Mouse (Mus musculus) heart, adult 8-10 months (tissue): Measurements from ENCODE around the gene Olfr1367. TPM values are rescaled to one million over a fixed set of nuclear protein-coding genes. Genes with fewer than 3 reads are reported as not detected.

Source experiments
- DNase-seq: peaks from one replicate; pipeline ENCODE4 v3.0.0; 2022; ENCODE audit warnings: low spot score
- total RNA-seq, 4 experiments: library from RNA; stranded (reverse); gene quantifications; 2 replicates each; pipeline ENCODE4 v1.2.4; 2022

Olfr1367 gene
- total RNA-seq, result not detected

- no peak for DNase-seq
Observed at GRCm38 (mm10) chr13:21346610-21347009, at the start of gene Olfr1367. Gene Olfr1367 (plus strand): TSS chr13:21346910.

- no peak for DNase-seq
Observed at GRCm38 (mm10) chr13:21298557-21298956, 48.2 kb upstream of the Olfr1367 start.

GRCm38 (mm10) chr13:21304483-21305066 is 42.1 kb upstream of the Olfr1367 start:
- DNase-seq, result no peak

- DNase-seq, result no peak
Observed at GRCm38 (mm10) chr13:21309788-21310187, 36.9 kb upstream of the Olfr1367 start.

- DNase-seq, result no peak
Observed at GRCm38 (mm10) chr13:21311926-21312325, 34.8 kb upstream of the Olfr1367 start, which contains the start of gene Gpx6. Gene Gpx6 (plus strand): TSS chr13:21312125.

- DNase-seq, result no peak
Observed at GRCm38 (mm10) chr13:21312854-21313253, 33.9 kb upstream of the Olfr1367 start.

- DNase-seq, result no peak
Observed at GRCm38 (mm10) chr13:21313903-21314302, 32.8 kb upstream of the Olfr1367 start.

GRCm38 (mm10) chr13:21320262-21320661 is 26.4 kb upstream of the Olfr1367 start:
- no peak for DNase-seq

- no peak for DNase-seq
Observed at GRCm38 (mm10) chr13:21321890-21322494, 24.7 kb upstream of the Olfr1367 start.

- DNase-seq, result no peak
Observed at GRCm38 (mm10) chr13:21322509-21323375, 24.0 kb upstream of the Olfr1367 start.

- no peak for DNase-seq
Observed at GRCm38 (mm10) chr13:21323405-21323804, 23.3 kb upstream of the Olfr1367 start.

GRCm38 (mm10) chr13:21326191-21326590 is 20.5 kb upstream of the Olfr1367 start:
- peak; percentile 10 for DNase-seq

- DNase-seq, result peak; percentile 78
Observed at GRCm38 (mm10) chr13:21326657-21327211, 20.0 kb upstream of the Olfr1367 start.

- DNase-seq, result no peak
Observed at GRCm38 (mm10) chr13:21327424-21327823, 19.3 kb upstream of the Olfr1367 start.

GRCm38 (mm10) chr13:21350593-21350992 is 3.9 kb downstream of the Olfr1367 start:
- no peak for DNase-seq

- DNase-seq, result peak; percentile 95
Observed at GRCm38 (mm10) chr13:21362621-21363248, 16.0 kb downstream of the Olfr1367 start, which contains the start of gene Zscan12. Gene Zscan12 (plus strand): TSS chr13:21362820.

- DNase-seq, result no peak
Observed at GRCm38 (mm10) chr13:21363719-21364118, 17.0 kb downstream of the Olfr1367 start.

GRCm38 (mm10) chr13:21366635-21367034 is 19.9 kb downstream of the Olfr1367 start:
- DNase-seq, result no peak

GRCm38 (mm10) chr13:21372700-21373099 is 26.0 kb downstream of the Olfr1367 start:
- no peak for DNase-seq

- no peak for DNase-seq
Observed at GRCm38 (mm10) chr13:21377773-21378172, 31.1 kb downstream of the Olfr1367 start.

- no peak for DNase-seq
Observed at GRCm38 (mm10) chr13:21395211-21395610, 48.5 kb downstream of the Olfr1367 start.

- DNase-seq, result no peak
Observed at GRCm38 (mm10) chr13:21395623-21396022, 48.9 kb downstream of the Olfr1367 start.
